Mouse (Mus musculus): ENCODE results near the gene Srsf3.
"Not testable (repeated sequence)": the region's sequence is repeated elsewhere in the genome, so short reads cannot be mapped to it uniquely, and the experiment has no call there.

Srsf3 gene

GRCm38 (mm10) chr17:29018292-29018984, 14.0 kb upstream of the Srsf3 start:
- DNase-seq (ENCODE audit: low read depth in 1 of 2, low spot score in 2 of 2), result no peak

GRCm38 (mm10) chr17:29019391-29019790, 13.0 kb upstream of the Srsf3 start:
- no peak for DNase-seq (ENCODE audit: low read depth in 1 of 2, low spot score in 2 of 2)

- no peak for DNase-seq (ENCODE audit: low read depth in 1 of 2, low spot score in 2 of 2)
These were observed 12.0 kb upstream of the Srsf3 start for GRCm38 (mm10) chr17:29020444-29020843.

- DNase-seq (ENCODE audit: low read depth in 1 of 2, low spot score in 2 of 2), result no peak
These were observed 10.1 kb upstream of the Srsf3 start for GRCm38 (mm10) chr17:29022230-29022819.

- no peak for DNase-seq (ENCODE audit: low read depth in 1 of 2, low spot score in 2 of 2)
These were observed 9.1 kb upstream of the Srsf3 start for GRCm38 (mm10) chr17:29023346-29023745.

- DNase-seq (ENCODE audit: low read depth in 1 of 2, low spot score in 2 of 2), result no peak
These were observed 8.2 kb upstream of the Srsf3 start for GRCm38 (mm10) chr17:29024047-29024892.

- no peak for DNase-seq (ENCODE audit: low read depth in 1 of 2, low spot score in 2 of 2)
These were observed 7.4 kb upstream of the Srsf3 start for GRCm38 (mm10) chr17:29024896-29025565.

GRCm38 (mm10) chr17:29026652-29027356, 5.6 kb upstream of the Srsf3 start:
- no peak for DNase-seq (ENCODE audit: low read depth in 1 of 2, low spot score in 2 of 2)

- DNase-seq (ENCODE audit: low read depth in 1 of 2, low spot score in 2 of 2), result no peak
These were observed 1.9 kb upstream of the Srsf3 start for GRCm38 (mm10) chr17:29030321-29031034.

GRCm38 (mm10) chr17:29031085-29031711, 1.2 kb upstream of the Srsf3 start:
- not testable (repeated sequence) for DNase-seq (ENCODE audit: low read depth in 1 of 2, low spot score in 2 of 2)

- no peak for DNase-seq (ENCODE audit: low read depth in 1 of 2, low spot score in 2 of 2)
These were observed 606 bp upstream of the Srsf3 start for GRCm38 (mm10) chr17:29031771-29032273.

GRCm38 (mm10) chr17:29033569-29034061, 1.2 kb downstream of the Srsf3 start:
- DNase-seq (ENCODE audit: low read depth in 1 of 2, low spot score in 2 of 2), result no peak

- no peak for DNase-seq (ENCODE audit: low read depth in 1 of 2, low spot score in 2 of 2)
These were observed 1.8 kb downstream of the Srsf3 start for GRCm38 (mm10) chr17:29034264-29034663.

- no peak for DNase-seq (ENCODE audit: low read depth in 1 of 2, low spot score in 2 of 2)
These were observed 3.1 kb downstream of the Srsf3 start for GRCm38 (mm10) chr17:29035506-29035905.

GRCm38 (mm10) chr17:29039351-29039750, 6.9 kb downstream of the Srsf3 start:
- DNase-seq (ENCODE audit: low read depth in 1 of 2, low spot score in 2 of 2), result no peak

- DNase-seq (ENCODE audit: low read depth in 1 of 2, low spot score in 2 of 2), result not testable (repeated sequence)
These were observed 9.2 kb downstream of the Srsf3 start for GRCm38 (mm10) chr17:29041632-29042031.

GRCm38 (mm10) chr17:29042569-29042968, 10.1 kb downstream of the Srsf3 start:
- no peak for DNase-seq (ENCODE audit: low read depth in 1 of 2, low spot score in 2 of 2)

- no peak for DNase-seq (ENCODE audit: low read depth in 1 of 2, low spot score in 2 of 2)
These were observed 11.2 kb downstream of the Srsf3 start for GRCm38 (mm10) chr17:29043583-29043982.
